Mouse (Mus musculus) right cerebral cortex, postnatal 36 days (tissue): ENCODE results near the gene Shisa5.

Source experiments
- DNase-seq, 2 experiments: peaks; one replicate each; pipeline ENCODE4 v3.0.0; 2022; ENCODE audit warnings: low spot score in 2 of 2, mixed read lengths in 1 of 2

Gene Shisa5

DNA sequence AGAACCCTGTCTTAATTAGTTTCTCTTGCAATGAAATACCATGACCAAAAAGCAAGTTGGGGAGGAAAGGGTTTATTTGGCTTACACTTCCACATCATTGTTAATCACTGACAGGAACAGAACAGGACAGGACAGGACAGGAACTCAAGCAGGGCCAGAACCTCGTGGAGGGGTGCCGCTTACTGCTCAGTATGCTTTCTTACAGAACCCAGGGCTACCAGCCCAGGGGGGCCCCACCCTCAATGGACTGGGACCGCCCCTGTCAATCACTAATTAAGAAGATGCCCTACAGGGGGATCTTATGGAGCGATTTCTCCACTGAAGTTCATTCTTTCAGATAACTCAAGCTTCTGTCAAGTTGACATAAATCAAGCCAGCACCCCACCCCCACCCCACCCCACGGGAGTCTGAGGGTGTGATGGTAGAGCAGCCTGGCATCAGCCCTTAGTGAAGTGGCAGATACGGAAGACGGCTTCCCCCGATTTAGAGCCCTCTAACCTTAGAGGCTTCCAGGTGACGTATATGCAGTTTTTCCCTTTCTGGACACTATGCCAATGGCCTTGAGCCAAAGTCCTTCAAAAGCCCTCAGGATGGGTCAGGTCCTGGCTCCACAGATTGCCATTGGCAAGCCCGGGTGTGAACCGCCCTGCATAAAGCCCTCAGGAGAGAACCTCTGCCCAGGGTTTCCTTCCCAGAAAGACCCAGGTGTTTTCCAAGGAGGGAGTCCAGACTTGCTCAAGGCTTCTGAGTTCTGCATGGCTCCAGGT lies 55.6 kb downstream of the Shisa5 start:
- no peak for DNase-seq

DNA sequence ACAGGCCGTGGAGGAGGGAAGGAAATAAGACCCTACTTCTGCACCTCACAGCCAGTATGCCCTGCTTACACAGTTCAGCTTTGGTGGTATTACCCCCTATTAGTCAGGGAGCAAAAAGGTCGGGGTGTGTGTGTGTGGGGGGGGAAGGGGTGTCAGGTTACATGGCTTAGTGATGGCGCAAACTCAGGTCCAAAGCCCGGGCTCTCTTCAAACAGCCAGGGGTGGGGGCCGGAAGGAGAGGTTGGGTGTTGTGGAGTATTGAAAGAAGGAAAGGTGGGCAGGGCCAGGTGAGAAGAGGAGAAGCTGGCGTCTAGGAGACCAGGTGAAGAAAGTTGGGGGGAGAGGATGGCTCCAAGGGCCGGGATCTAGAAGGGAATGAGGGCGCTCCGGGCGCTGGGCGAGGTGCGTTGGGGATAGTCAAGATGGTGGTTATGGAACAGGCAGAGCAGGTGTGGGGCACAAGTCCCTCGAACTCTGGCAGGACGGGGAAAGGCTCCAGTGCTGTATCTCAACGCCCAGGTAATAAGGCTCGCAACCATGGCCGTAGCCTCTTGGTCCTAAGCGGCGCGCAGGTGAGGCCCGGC lies 56.3 kb downstream of the Shisa5 start:
- DNase-seq: no peak

DNA sequence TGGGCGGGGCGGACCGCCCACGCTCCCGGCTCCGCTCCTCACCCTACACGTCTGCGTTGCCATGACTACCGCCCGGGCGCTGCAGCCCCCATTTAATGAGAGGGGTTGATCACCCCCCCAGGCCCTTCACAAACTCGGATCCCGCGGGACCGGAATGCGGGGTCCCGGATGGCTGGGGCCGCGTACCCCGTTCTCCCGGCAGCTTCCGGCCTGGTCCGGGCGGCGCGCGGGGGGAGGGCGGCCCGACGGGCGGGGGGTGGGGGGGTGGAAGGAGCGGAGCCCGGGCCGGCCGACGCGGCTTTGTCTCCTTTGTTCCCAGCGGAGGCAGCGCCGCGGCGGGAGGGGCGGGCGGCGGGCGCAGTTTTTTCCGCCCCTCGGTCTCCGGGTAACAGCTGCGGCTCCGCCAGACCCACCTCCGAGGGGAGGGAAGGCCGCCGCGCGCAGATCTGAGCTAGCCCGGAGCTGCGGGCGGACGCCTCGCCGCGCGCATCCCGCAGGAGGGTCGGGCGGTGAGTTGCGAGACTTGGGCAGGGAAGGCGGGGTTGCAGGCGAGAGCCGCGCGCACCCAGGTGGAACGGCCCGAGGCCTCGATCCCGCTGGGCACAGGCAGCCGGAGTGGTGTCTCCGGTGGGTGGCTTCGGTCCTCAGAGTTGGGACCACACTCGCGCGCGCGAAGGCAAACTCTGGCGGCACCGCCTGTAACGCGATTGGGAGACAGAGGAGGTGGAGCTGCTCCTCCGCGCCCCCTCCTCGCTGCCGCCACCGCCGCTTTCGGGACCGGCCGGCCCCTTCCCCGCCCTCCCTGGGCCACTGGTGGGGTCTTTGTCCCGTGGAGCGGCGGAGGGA lies 57.0 kb downstream of the Shisa5 start, which contains the start of gene Plxnb1:
Plxnb1 (plus strand) TSS at position 253 of the 846 bp plus-strand sequence.
- DNase-seq: peak; percentile 47

DNA sequence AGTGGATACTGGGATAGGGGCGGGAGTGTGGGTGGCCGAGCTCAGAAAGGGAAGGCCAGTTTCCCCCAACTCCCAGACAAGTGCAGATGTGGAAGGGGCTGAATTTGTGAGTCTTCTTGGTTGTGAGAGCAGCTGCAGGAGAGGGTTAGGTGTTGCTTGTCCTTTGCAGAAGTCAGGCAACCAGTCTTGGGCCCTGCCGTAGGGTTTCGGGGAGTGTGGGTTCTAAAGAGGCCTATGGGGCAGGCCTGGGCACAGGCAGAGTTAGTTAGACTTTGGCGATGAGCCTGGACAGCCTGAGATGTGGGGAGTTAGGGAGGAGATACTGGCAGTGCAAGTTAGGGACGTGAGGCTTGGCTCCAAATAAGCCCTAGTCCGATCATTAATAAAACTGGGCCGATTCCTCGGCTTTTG lies 57.9 kb downstream of the Shisa5 start:
- DNase-seq: no peak

DNA sequence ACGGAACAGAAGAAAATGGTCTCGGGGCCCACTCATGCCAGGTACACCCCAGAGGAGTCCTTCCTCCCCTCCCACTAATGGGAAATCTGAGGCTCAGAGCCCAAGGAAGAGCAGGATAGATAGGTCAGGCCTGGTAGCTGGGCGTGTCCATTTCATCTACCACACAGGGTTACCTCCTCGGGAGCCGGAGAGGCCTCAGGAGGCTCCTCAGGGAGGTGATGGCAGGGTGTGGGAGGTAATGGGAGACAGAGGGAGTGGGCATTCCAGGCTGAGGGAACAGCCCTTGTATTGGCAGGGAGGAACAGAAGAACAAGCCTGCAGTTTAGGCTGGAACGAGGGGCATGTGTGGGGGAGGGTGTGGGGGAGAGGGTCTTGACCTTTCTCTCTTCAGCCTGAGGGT lies 58.5 kb downstream of the Shisa5 start:
- no peak for DNase-seq

DNA sequence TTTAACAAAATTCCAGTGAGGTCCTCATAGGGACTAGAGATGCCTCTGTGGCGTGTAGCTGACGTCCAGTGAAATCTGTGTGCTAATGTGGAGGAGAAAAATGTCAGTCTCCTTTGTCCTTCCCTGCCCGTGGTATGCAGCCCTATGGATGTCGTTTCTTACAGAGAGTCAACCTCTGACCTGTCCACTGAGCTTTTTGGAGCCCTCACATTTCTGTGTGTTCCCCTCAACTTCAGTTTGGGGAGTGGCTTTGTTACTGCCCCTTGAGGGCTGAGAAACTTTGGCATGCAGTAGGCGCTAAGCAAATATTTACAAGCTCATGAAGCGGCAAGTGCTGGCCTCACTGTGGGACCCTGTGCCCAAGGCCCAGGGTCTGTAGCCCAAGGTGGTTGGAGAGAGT lies 58.9 kb downstream of the Shisa5 start:
- no peak for DNase-seq

DNA sequence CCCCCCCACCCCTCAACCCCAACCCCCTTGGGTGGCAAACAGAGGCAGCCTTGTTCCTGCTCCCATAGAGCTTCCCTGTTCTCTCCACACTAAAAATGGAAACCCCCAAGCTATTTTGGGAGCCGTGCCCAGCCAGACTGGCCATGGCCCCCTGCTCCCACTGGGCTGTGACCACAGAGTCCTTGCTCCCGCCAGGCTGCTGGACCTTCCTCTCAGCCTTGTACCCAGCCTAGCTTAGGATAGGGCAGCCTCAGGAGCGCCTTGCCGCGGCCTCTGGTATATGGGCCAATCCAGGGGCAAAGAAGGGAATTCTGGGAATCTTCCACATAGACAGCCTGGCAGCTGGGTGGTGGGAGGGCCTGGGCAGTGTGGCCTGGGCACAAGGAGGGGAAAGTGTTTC lies 59.5 kb downstream of the Shisa5 start:
- DNase-seq: peak; percentile 54 to 63

DNA sequence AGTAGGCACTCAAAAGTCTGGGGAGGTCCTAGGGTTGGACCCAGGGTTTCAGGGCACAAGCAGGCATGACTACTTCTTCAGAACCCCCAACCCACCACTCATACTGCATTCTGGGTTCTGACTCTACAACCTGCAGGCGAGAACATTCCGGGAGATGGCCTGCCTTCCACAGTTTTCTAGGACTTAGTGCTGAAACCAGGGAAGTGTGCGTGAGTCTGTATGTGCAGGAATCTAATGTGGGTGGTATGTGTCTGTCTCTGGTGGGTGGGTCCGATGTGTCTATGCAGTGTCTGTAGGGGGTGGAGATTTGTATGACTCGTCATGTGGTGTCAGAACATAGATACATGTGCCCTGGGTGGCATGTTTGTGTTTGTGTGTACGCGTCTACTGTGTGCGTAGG lies 60.0 kb downstream of the Shisa5 start:
- DNase-seq: no peak

DNA sequence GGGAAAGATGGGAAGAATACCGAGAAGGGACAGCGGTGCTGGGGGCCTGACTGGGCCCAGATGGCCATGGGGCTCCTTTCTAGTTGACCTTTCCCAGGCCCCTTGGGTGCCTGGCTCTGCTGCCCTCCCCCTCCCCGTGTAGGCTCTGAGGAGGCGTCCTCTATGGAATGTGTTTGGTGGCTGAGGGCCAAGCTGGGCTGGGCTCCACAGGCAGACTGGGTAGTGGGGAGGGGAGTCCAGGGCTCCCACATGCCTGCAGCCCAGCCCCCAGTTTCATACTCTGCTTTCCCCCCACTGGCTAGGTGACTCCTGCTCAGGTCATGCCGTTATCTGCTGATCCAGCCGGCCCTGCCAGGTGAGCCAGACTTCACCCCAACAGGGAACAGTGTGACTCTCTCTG lies 60.6 kb downstream of the Shisa5 start:
- DNase-seq: peak in 1 of 2 experiments; percentile 34

DNA sequence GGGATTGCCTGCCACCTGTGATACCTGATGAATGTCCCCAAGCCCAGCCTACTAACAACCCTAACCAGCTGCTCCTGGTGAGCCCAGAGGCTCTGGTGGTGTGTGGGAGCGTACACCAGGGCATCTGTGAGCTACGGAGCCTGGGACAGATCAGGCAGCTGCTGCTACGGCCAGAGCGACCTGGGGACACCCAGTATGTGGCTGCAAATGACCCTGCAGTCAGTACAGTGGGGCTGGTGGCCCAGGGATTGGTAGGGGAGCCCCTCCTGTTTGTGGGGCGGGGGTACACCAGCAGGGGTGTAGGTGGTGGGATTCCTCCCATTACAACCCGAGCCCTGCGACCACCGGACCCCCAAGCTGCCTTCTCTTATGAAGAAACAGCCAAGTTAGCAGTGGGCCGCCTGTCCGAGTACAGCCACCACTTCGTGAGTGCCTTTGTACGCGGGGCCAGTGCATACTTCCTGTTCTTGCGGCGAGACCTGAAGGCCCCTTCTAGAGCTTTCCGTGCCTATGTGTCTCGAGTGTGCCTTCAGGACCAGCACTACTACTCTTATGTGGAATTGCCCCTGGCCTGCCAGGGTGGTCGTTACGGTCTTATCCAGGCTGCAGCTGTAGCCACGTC lies 62.1 kb downstream of the Shisa5 start:
- no peak for DNase-seq

DNA sequence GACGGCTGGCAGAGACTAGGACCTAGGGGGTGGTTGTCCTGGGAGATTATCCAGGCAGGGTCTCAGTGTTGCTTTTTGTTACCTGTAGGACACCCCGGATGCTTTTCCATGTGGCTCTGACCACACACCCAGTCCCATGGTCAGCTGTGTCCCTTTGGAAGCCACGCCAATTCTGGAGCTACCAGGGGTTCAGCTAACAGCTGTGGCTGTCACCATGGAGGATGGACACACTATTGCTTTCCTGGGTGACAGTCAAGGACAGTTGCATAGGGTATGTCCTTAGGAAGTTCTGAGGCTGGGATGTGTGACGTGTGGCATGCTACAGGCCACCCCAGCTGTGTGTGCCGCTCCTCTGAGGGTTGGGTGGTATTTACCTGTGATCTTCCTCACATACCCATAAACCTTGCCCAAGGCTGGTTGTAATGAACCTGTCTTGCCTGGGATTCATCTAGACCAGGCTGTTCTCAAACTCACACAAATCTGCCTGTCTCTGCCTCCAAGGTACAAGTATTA lies 63.6 kb downstream of the Shisa5 start:
- DNase-seq: no peak

DNA sequence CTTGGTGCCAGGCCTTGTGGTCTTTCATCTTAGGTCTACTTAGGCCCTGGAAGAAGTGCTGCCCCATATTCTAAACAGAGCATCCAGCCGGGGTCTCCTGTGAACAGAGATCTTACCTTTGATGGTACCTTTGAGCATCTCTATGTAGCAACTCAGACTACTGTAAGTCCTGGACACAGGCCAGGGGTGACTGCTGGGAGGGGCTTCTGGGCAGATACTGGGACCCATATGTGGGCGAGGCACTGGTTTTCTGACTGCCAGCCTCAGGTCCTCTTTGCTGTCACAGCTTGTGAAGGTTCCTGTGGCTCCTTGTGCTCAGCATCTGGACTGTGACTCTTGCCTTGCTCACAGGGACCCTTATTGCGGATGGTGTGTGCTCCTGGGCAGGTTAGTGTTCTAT lies 64.2 kb downstream of the Shisa5 start:
- DNase-seq: no peak

DNA sequence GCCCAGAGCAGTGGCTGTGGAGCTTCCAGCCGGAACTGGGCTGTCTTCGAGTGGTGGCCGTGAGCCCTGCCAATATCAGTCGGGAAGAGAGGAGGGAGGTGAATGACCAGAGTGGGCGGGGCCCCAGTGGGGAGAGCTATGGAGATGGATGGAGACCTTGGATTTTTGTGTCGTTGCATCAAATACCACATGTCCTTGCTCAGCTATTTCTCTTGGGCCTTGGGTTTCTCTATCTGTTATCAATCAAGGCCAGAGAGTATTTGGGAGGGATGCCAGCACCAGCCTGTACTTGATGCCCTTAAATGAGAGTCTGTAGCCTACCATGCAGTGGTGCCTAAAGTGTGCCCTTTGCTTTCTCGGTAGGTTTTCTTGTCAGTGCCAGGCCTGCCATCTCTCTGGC lies 64.9 kb downstream of the Shisa5 start:
- no peak for DNase-seq

DNA sequence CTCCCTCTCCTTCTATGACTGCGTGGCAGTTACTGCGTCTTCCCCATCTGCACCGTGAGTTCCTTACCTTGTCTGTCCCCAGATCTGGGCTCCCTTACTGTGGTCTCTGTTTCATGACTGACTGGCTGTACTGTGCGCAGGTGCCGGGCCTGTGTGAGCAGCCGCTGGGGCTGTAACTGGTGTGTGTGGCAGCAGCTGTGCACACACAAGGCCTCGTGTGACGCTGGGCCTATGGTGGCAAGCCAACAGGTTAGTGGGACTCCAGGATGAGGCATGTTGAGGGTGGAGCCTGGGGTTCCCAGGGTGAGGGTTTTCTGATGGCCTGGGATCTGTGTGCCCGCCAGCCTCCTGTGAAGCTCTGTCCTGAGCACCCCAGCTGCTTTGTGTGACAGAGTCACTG lies 65.7 kb downstream of the Shisa5 start:
- no peak for DNase-seq

DNA sequence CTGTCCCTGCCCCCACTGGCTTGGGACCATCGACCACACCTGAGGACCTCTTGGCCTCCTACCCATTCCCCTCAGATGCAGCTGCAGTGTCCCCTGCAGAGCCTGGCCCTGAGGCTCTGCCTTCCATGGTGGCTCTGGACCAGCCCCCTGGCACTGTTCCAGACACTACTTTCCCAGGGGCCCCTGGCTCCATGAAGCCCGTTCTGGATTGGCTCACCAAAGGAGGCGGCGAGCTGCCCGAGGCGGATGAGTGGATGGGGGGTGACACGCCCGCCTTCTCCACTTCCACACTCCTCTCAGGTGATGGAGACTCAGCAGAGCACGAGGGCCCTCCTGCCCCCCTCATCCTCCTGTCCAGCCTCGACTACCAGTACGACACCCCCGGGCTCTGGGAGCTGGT lies 66.6 kb downstream of the Shisa5 start:
- no peak for DNase-seq

DNA sequence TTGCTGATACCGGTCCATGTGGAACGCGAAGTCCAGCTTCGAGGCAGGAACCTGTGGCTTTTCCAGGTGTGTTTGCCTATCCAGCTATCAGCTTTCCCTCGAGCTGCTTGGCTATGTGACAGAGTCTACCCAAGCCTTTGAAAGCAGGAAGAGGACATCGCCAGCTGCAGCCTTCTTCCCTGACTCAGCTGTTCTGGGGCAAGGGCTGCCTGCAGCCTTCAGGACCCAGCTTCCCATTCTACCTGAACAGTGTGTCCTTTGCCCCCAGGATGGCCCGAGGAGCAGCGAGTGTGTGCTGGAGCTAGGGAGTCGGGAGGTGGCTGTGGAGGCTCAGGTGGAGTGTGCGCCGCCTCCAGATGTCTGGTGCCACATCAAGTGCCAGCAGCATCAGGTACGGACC lies 67.3 kb downstream of the Shisa5 start:
- DNase-seq: no peak

DNA sequence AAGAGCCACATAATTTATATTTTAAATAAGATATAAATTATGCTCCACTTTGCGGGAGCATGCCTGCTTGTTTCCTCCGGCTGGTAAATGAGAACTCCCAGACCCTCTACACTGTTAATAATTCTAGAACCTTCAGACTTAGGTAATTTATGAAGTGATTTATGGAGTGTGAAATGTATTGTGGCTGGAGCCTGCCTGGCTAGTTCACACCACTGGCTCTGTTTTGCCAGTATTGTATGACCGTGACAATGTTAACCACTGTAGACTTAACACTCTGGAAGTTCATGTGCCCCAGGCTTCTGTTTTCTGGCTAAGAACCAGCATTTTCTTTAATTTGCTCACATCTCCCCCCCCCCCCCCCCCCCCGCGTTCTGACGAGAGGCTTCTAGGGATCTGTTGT lies 69.0 kb downstream of the Shisa5 start:
- DNase-seq: no peak
